ENCODE assay signal across 11 mouse cellular contexts in genomic region chr10:71380406-71380805, GRCm38 (mm10).
"Had no signal": no experiment of that assay in that cellular context is flagged by ENCODE, and none has a peak within 500 bp of the region (broad histone marks: within the 10 kb centered on the region; RNA-seq: fewer than 3 reads in every experiment).

No protein-coding gene starts in this region.

- DNase-seq: kidney, adult 11 months; kidney, adult 9 months; kidney, postnatal 36 days; layer of hippocampus, adult 9-11 months; liver, embryonic 13.5 days; liver, postnatal 0 days; lung, postnatal 14 days; retina, postnatal 1 day; thymus, adult 18-20 months; thymus, postnatal 14 days had no signal

- ATAC-seq: liver, postnatal 0 days; midbrain, embryonic 15.5 days had no signal
